Mouse (Mus musculus) forebrain, embryonic 11.5 days (tissue): ENCODE measurements at regions not wholly inside any gene's neighbourhood (a gene's known extent, or its start where the extent isn't known, plus 50 kb on each side); places are given as distances from the start of the nearest gene placed in this dataset.

Experiments
- ATAC-seq: fragments of 200-750 bp; cut with Nextera tagmentation; replicated peaks from 2 replicates; pipeline ENCODE4 v1.8.0; 2017; ENCODE audit warnings: moderate TSS enrichment; ENCODE audit not compliant: low FRiP score
- DNase-seq: peaks from one replicate; pipeline ENCODE4 v3.0.0-alpha.2; 2017; ENCODE audit warnings: low spot score
- H3K27ac ChIP-seq: fragments of 300-500 bp; sonication (generic); 2 replicates; pipeline ENCODE4 v1.5.1; 2014; ENCODE audit warnings: low read depth, low read length
- H3K27me3 ChIP-seq: fragments of 300-500 bp; sonication (generic); 2 replicates; pipeline ENCODE4 v1.6.1; 2014; ENCODE audit warnings: mild to moderate bottlenecking, low read length, mixed read lengths; ENCODE audit not compliant: control insufficient read depth, insufficient read depth
- H3K36me3 ChIP-seq: fragments of 300-500 bp; sonication (generic); 2 replicates; pipeline ENCODE4 v1.6.1; 2014; ENCODE audit warnings: mild to moderate bottlenecking, low read length, moderate library complexity, mixed read lengths; ENCODE audit not compliant: control insufficient read depth, insufficient read depth
- H3K4me1 ChIP-seq: fragments of 300-500 bp; sonication (generic); replicated peaks from 2 replicates; pipeline ENCODE4 v1.6.1; 2014; ENCODE audit warnings: low read length, mixed read lengths; ENCODE audit not compliant: control insufficient read depth, insufficient read depth
- H3K4me2 ChIP-seq: fragments of 300-500 bp; sonication (generic); 2 replicates; pipeline ENCODE4 v1.6.1; 2014; ENCODE audit warnings: low read depth, mild to moderate bottlenecking, low read length, moderate library complexity, mixed read lengths; ENCODE audit not compliant: severe bottlenecking
- H3K4me3 ChIP-seq: fragments of 300-500 bp; sonication (generic); 2 replicates; pipeline ENCODE4 v1.5.1; 2014; ENCODE audit warnings: low read depth, low read length
- H3K9ac ChIP-seq: fragments of 300-500 bp; sonication (generic); 2 replicates; pipeline ENCODE4 v1.6.1; 2014; ENCODE audit warnings: low read length
- H3K9me3 ChIP-seq: fragments of 300-500 bp; sonication (generic); 2 replicates; pipeline ENCODE4 v1.6.1; 2016; ENCODE audit warnings: low read length, mixed read lengths; ENCODE audit not compliant: control insufficient read depth
- WGBS: fragments of 180-500 bp; shearing (Covaris S2); extraction: QIAGEN DNeasy Blood & Tissue Kit; methylation state at CpG from one replicate; pipeline ENCODE4 v1.1.7; 2014; 5-methylcytosine and 5-hydroxymethylcytosine counted together

DNA sequence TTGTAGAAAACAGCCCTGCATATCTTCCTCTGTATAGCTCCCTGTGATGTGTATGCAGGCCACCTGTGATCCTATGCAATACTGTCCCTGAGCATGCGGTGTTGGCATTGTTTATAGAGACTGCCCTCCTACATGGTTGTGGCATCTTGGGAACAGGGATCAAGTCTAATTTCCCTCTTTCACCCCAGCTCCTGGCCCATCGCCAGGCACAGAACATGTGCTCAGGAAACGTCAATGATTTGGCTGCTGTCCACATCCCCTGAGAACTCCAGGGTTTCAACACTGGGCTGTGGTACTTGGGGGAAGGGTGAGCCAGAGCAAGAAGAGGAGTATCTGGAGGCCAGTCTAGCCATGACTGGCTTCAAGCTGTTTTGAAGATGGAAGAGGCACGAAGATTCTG is 68.5 kb downstream of the Hoxc4 start:
- peaks cover 6% of the 10 kb centered on the region; the same call in 1 of the 2 replicates for H3K4me1 ChIP-seq
- H3K27ac ChIP-seq = no peak overlapping the region
- H3K4me3 ChIP-seq = no peak overlapping the region
- ATAC-seq (no peak), DNase-seq (no peak)
- WGBS = 28% methylated on average over 4 of the region's 4 CpGs
- H3K4me2 ChIP-seq = no peak overlapping the region
- peaks cover 78% of the 10 kb centered on the region for H3K27me3 ChIP-seq
- no peaks in the 10 kb centered on the region for H3K9me3 ChIP-seq
- H3K36me3 ChIP-seq = no peaks in the 10 kb centered on the region
- H3K9ac ChIP-seq = no peak overlapping the region

DNA sequence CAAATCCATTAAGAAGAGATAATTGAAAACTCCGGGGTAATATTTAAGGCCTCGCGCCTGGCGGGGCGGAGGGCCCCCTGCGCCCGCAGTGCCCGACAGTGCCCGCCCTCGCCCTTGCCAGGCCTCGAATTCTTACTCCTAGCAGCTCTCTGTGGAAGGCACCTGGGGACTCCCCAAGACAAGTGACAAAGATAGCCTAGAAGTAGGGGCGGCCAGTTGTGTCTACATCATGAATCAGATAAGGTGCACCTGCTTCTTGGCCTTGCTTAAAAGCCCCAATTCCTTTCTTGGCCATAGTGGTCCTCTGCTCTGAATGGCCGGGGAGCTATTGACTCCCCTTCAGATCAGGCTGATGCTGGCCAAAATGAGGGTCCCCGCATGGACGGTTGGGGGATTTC is 67.9 kb downstream of the Hoxc4 start:
- Histone ChIP-seq H3K4me3 (0 out of 2 replicates have a peak overlapping the region, but pooled peaks have one; percentile 14), H3K36me3 (no peaks in the 10 kb centered on the region), H3K4me2 (no peak overlapping the region; the same call in 1 of the 2 replicates), H3K9me3 (no peaks in the 10 kb centered on the region), H3K4me1 (peaks cover 6% of the 10 kb centered on the region; the same call in 1 of the 2 replicates), H3K27ac (no peak overlapping the region), H3K27me3 (peaks cover 78% of the 10 kb centered on the region), H3K9ac (no peak overlapping the region; the same call in 1 of the 2 replicates)
- DNase-seq (no peak), ATAC-seq (no peak)
- 6% methylated on average over 15 of the region's 15 CpGs for WGBS
